Mouse (Mus musculus): ENCODE data around the gene 1700037H04Rik. TPM values are rescaled to one million over a fixed set of nuclear protein-coding genes. Genes with fewer than 3 reads are reported as not detected.

Gene 1700037H04Rik
- polyA plus RNA-seq, 1 experiment, result not detected

DNA sequence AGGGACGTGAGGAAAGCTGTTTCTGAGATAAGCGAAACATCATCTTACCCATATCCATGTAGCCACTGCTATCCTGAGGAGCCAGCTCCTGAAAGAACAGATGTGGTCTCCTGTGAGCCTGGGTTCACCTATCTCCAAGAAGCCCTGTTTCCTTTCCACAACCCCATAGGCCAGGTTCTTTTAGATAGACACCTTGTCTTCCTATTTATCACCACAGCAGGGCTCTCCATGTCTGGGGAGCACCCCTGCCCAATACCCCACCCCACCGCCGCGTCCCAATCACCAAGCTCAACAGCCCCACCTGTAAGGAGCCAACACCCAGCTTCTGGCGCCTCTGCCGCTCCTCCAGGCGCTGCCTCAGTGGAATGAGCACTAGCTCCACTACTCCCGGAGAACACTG is 12.4 kb upstream of the 1700037H04Rik start:
- Histone ChIP-seq H3K27ac (ENCODE audit: insufficient read depth, low read depth, low read length) (no peak overlapping the region), H3K4me3 (ENCODE audit: insufficient read depth, low read depth, low read length) (no peak overlapping the region), H3K4me1 (ENCODE audit: control insufficient read depth, insufficient read depth, low read length) (peaks cover 21% of the 10 kb centered on the region)
- TF ChIP-seq CTCF (IDR thresholded peaks at IDR 0.05; ENCODE audit: insufficient read depth, low read depth, low read length) (no peak), POLR2A (IDR thresholded peaks at IDR 0.05; ENCODE audit: insufficient read depth, low read depth, low read length) (no peak)
- 79% methylated on average over 9 of the region's 9 CpGs for WGBS

DNA sequence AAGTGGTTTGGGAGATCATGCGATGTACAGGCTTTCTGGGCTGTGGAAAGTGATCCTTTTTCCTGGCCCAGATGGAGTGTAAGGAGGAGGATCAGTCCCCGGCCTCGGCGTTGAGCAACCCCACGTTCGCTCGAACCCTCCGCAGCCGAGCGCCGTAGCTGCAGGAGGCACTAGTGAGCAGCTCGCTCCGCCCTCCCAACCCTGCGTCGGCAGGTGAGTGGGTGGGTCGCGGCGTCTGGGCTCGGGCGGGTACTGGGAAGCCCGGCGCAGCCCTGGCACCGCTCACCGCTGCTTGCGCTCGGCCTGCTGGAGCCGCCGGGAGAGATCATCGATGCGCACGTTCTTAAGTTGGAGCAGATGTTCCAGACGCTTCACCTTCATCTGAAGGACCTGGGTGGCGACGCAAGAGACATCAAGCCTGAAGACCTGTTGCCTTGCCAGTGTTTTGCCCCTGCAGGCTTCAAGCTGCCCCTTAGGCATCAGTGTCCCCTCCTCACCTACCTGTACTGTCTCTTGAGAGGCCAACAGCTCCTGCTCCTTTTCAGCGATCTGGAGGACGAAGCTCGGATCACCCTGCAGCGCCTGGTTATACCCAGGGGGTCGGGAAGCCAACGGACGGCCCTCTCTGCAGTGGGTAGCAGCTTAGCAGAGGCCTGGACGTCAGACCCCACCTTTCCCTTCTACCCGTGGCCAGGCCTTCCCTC is 11.7 kb upstream of the 1700037H04Rik start:
- 36% methylated on average over 43 of the region's 43 CpGs for WGBS
- Histone ChIP-seq H3K4me3 (ENCODE audit: insufficient read depth, low read depth, low read length) (peak overlapping the region; percentile 25; the same call in 1 of the 2 replicates), H3K4me1 (ENCODE audit: control insufficient read depth, insufficient read depth, low read length) (peaks cover 13% of the 10 kb centered on the region), H3K27ac (ENCODE audit: insufficient read depth, low read depth, low read length) (no peak overlapping the region)
- TF ChIP-seq CTCF (IDR thresholded peaks at IDR 0.05; ENCODE audit: insufficient read depth, low read depth, low read length) (no peak), POLR2A (IDR thresholded peaks at IDR 0.05; ENCODE audit: insufficient read depth, low read depth, low read length) (no peak)

- H3K27ac ChIP-seq (ENCODE audit: insufficient read depth, low read depth, low read length), result no peak overlapping the region
- no peak overlapping the region for H3K4me3 ChIP-seq (ENCODE audit: insufficient read depth, low read depth, low read length)
- no peak for TF ChIP-seq POLR2A (IDR thresholded peaks at IDR 0.05; ENCODE audit: insufficient read depth, low read depth, low read length)
- no peak for TF ChIP-seq CTCF (IDR thresholded peaks at IDR 0.05; ENCODE audit: insufficient read depth, low read depth, low read length)
- WGBS, result 49% methylated on average over 9 of the region's 9 CpGs
- peaks cover 11% of the 10 kb centered on the region for H3K4me1 ChIP-seq (ENCODE audit: control insufficient read depth, insufficient read depth, low read length)
Observed at GRCm38 (mm10) chr2:131170936-131171335, 11.1 kb upstream of the 1700037H04Rik start.

- TF ChIP-seq CTCF (IDR thresholded peaks at IDR 0.05; ENCODE audit: insufficient read depth, low read depth, low read length) (no peak), POLR2A (IDR thresholded peaks at IDR 0.05; ENCODE audit: insufficient read depth, low read depth, low read length) (no peak)
- Histone ChIP-seq H3K4me3 (ENCODE audit: insufficient read depth, low read depth, low read length) (no peak overlapping the region), H3K27ac (ENCODE audit: insufficient read depth, low read depth, low read length) (no peak overlapping the region), H3K4me1 (ENCODE audit: control insufficient read depth, insufficient read depth, low read length) (peaks cover 11% of the 10 kb centered on the region)
- 72% methylated on average over 1 of the region's 1 CpGs for WGBS
Observed at GRCm38 (mm10) chr2:131168914-131169313, 9.0 kb upstream of the 1700037H04Rik start.

- H3K4me3 ChIP-seq (ENCODE audit: insufficient read depth, low read depth, low read length), result no peak overlapping the region
- H3K27ac ChIP-seq (ENCODE audit: insufficient read depth, low read depth, low read length), result no peak overlapping the region
- 81% methylated on average over 6 of the region's 6 CpGs for WGBS
- peaks cover 11% of the 10 kb centered on the region for H3K4me1 ChIP-seq (ENCODE audit: control insufficient read depth, insufficient read depth, low read length)
- TF ChIP-seq POLR2A (IDR thresholded peaks at IDR 0.05; ENCODE audit: insufficient read depth, low read depth, low read length) (no peak), CTCF (IDR thresholded peaks at IDR 0.05; ENCODE audit: insufficient read depth, low read depth, low read length) (no peak)
Observed at GRCm38 (mm10) chr2:131167984-131168383, 8.1 kb upstream of the 1700037H04Rik start.

GRCm38 (mm10) chr2:131166172-131166571 is 6.3 kb upstream of the 1700037H04Rik start:
- Histone ChIP-seq H3K4me3 (ENCODE audit: insufficient read depth, low read depth, low read length) (no peak overlapping the region), H3K4me1 (ENCODE audit: control insufficient read depth, insufficient read depth, low read length) (peaks cover 5% of the 10 kb centered on the region), H3K27ac (ENCODE audit: insufficient read depth, low read depth, low read length) (no peak overlapping the region)
- TF ChIP-seq POLR2A (IDR thresholded peaks at IDR 0.05; ENCODE audit: insufficient read depth, low read depth, low read length) (no peak), CTCF (IDR thresholded peaks at IDR 0.05; ENCODE audit: insufficient read depth, low read depth, low read length) (no peak)
- 91% methylated on average over 2 of the region's 2 CpGs for WGBS

DNA sequence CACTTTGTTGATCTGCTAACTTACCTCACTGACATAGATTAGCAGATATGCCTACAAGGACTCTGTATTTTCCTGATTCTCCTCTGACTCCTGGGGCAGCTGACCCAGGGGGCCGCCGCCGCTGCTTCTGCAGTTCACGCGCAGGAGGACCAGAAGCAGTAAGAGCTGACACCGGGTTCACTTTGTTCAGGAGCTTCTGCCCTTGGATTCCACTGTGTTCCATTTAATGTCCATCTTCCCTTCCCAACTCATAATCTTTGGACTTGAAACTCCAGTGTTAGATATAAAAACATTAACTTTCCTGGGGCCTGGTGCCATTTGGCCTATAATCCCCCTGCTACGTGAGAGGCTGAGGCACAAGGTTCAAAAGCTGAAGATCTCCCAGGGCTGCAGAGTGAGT is 4.0 kb upstream of the 1700037H04Rik start:
- H3K4me1 ChIP-seq (ENCODE audit: control insufficient read depth, insufficient read depth, low read length), result peaks cover 3% of the 10 kb centered on the region
- H3K4me3 ChIP-seq (ENCODE audit: insufficient read depth, low read depth, low read length), result no peak overlapping the region
- no peak overlapping the region for H3K27ac ChIP-seq (ENCODE audit: insufficient read depth, low read depth, low read length)
- TF ChIP-seq CTCF (IDR thresholded peaks at IDR 0.05; ENCODE audit: insufficient read depth, low read depth, low read length), result no peak
- TF ChIP-seq POLR2A (IDR thresholded peaks at IDR 0.05; ENCODE audit: insufficient read depth, low read depth, low read length), result no peak
- 89% methylated on average over 7 of the region's 7 CpGs for WGBS

DNA sequence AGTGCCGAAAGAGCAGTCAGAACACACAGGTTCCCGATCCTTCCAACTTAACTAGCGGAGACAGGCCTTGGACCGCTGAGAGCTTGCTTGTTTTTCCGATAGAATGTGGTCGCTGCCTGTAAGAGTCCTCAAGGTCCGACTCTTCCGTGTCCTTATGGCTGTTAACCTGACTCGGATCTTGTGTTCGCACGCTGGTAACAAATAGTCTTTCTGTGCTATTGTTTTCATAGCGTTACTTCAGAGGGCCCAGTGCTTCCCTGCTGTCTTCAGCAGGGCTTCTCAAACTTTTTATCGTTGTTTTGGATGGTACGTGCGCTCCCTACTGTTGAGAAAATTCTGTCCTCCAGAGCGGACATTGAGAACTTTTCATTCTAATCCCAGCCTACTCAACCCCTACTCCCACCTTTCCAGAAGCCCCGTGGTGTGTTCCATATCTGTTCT is 810 bp upstream of the 1700037H04Rik start:
- WGBS, result under 1% methylated on average over 17 of the region's 17 CpGs
- no peak for TF ChIP-seq CTCF (IDR thresholded peaks at IDR 0.05; ENCODE audit: insufficient read depth, low read depth, low read length)
- TF ChIP-seq POLR2A (IDR thresholded peaks at IDR 0.05; ENCODE audit: insufficient read depth, low read depth, low read length), result no peak
- Histone ChIP-seq H3K27ac (ENCODE audit: insufficient read depth, low read depth, low read length) (peak overlapping the region; percentile 76), H3K4me1 (ENCODE audit: control insufficient read depth, insufficient read depth, low read length) (peaks cover 9% of the 10 kb centered on the region), H3K4me3 (ENCODE audit: insufficient read depth, low read depth, low read length) (peak overlapping the region; percentile 61)

- Histone ChIP-seq H3K4me1 (ENCODE audit: control insufficient read depth, insufficient read depth, low read length) (peaks cover 9% of the 10 kb centered on the region), H3K27ac (ENCODE audit: insufficient read depth, low read depth, low read length) (no peak overlapping the region), H3K4me3 (ENCODE audit: insufficient read depth, low read depth, low read length) (peak overlapping the region; percentile 67)
- WGBS, result under 1% methylated on average over 18 of the region's 18 CpGs
- no peak for TF ChIP-seq POLR2A (IDR thresholded peaks at IDR 0.05; ENCODE audit: insufficient read depth, low read depth, low read length)
- TF ChIP-seq CTCF (IDR thresholded peaks at IDR 0.05; ENCODE audit: insufficient read depth, low read depth, low read length), result no peak
Observed at GRCm38 (mm10) chr2:131159491-131159910, 380 bp downstream of the 1700037H04Rik start.
